Mouse (Mus musculus) limb, embryonic 15.5 days (tissue): Measurements from ENCODE around the gene Krt2. TPM values are rescaled to one million over a fixed set of nuclear protein-coding genes. Genes with fewer than 3 reads are reported as not detected.

Experiments
- ATAC-seq: fragments of 200-750 bp; cut with Nextera tagmentation; 2 replicates; pipeline ENCODE4 v1.8.0; 2017; ENCODE audit warnings: low read depth, moderate TSS enrichment; ENCODE audit not compliant: insufficient number of reproducible peaks, low FRiP score, low TSS enrichment
- H3K27ac ChIP-seq: fragments of 300-500 bp; sonication (generic); 2 replicates; pipeline ENCODE4 v1.5.1; 2015; ENCODE audit warnings: moderate library complexity, mild to moderate bottlenecking, inconsistent platforms
- H3K27me3 ChIP-seq: fragments of 300-500 bp; sonication (generic); 2 replicates; pipeline ENCODE4 v1.6.1; 2015; ENCODE audit warnings: inconsistent platforms
- H3K36me3 ChIP-seq: fragments of 300-500 bp; sonication (generic); 2 replicates; pipeline ENCODE4 v1.6.1; 2015; ENCODE audit warnings: inconsistent platforms
- H3K4me1 ChIP-seq: fragments of 300-500 bp; sonication (generic); 2 replicates; pipeline ENCODE4 v1.6.1; 2015; ENCODE audit warnings: inconsistent platforms
- H3K4me2 ChIP-seq: fragments of 300-500 bp; sonication (generic); 2 replicates; pipeline ENCODE4 v1.6.1; 2015; ENCODE audit warnings: mild to moderate bottlenecking, inconsistent platforms
- H3K4me3 ChIP-seq: fragments of 300-500 bp; sonication (generic); 2 replicates; pipeline ENCODE4 v1.5.1; 2015; ENCODE audit warnings: mild to moderate bottlenecking, inconsistent platforms
- H3K9ac ChIP-seq: fragments of 300-500 bp; sonication (generic); 2 replicates; pipeline ENCODE4 v1.6.1; 2015; ENCODE audit warnings: inconsistent platforms
- H3K9me3 ChIP-seq: fragments of 300-500 bp; sonication (generic); 2 replicates; pipeline ENCODE4 v1.6.1; 2016; ENCODE audit warnings: inconsistent platforms
- WGBS: fragments of 180-500 bp; shearing (Covaris S2); methylation state at CpG from one replicate; pipeline ENCODE4 v1.1.7; 2015; 5-methylcytosine and 5-hydroxymethylcytosine counted together
- polyA plus RNA-seq: library from polyadenylated mRNA; unstranded; fragments of >200 nt; fragmentation: Nextera tagmentation; extraction: Ambion mirVana; gene quantifications from 2 replicates; pipeline ENCODE4 v1.2.1, GENCODE M21; 2015

The Krt2 gene
- polyA plus RNA-seq, 1 experiment from 2014 or later, result 0.87 TPM

DNA sequence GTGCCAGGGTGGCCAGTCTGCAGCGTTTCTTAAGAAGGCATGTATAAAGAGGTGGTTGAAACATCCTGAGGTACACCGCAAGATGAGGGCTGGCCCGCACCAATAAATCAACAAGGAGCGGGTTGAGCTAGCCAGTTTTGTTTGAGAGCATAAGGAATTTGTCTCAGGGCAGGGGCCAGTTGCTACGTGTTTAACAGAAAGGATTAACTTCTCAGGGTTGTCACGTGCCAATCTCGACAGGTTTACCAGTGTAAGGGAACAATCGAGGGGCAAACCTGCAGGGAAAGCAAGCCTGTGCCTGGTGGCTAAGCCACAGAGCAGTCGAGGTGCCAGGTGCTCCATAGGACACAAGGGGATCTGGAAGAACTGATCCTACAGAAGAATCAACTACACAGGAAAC lies 25.2 kb upstream of the Krt2 start:
- Histone ChIP-seq H3K36me3 (no peaks in the 10 kb centered on the region), H3K4me3 (no peak overlapping the region), H3K9ac (no peak overlapping the region), H3K9me3 (no peaks in the 10 kb centered on the region), H3K27ac (no peak overlapping the region), H3K27me3 (peaks cover 17% of the 10 kb centered on the region), H3K4me1 (peaks cover 8% of the 10 kb centered on the region), H3K4me2 (no peak overlapping the region)
- no peak for ATAC-seq
- 54% methylated on average over 9 of the region's 9 CpGs for WGBS

DNA sequence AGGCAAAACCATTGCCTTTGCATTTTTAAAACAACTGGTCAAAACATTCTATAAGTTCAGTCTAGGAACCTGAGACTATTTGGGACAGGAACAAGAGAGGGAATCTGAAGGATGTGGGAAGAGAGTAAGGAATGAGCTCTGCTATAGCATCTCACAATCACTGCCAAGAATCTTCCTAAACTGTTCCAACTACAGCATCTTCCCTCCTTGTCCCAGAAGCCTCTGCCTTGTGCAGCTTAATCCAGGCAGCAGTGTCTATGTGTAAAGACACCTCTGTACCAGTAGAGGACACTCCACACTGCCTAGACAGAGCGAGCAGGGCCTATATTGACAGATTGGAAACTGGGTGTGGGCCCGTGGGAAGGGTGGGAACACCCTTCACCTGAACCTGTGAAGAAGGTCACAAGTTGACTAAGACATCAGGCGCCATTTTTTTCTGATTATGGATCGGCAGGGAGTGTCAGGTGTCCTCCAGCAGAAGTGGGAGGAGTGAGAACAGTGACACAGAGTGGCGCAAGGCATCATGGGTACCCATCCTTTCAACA lies 16.9 kb upstream of the Krt2 start:
- Histone ChIP-seq H3K9me3 (no peaks in the 10 kb centered on the region), H3K27me3 (no peaks in the 10 kb centered on the region), H3K4me3 (no peak overlapping the region), H3K9ac (no peak overlapping the region), H3K4me2 (no peak overlapping the region), H3K27ac (no peak overlapping the region), H3K36me3 (no peaks in the 10 kb centered on the region), H3K4me1 (no peaks in the 10 kb centered on the region)
- 60% methylated on average over 5 of the region's 5 CpGs for WGBS
- ATAC-seq, result no peak

DNA sequence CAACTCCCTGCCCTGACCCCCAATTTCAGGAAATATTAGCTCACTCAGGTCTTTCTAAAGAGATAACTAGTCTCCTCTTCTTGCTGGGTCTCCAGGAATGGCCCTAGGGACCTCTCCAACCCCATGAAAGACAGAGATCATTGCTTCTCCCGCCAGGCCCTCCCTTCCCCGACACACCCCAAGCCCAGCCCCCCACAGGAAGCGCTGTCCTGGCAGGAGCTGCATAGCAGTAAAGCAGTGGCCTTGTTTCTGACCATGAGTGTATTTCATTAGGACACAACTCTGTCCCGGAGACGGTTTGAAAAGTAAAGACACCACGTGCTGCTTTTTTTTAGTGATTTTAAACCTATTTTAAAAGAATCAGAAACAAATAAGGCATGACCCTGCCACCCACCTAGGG lies 15.2 kb upstream of the Krt2 start:
- no peak overlapping the region for H3K4me2 ChIP-seq
- no peak overlapping the region for H3K4me3 ChIP-seq
- no peak overlapping the region for H3K9ac ChIP-seq
- no peak for ATAC-seq
- no peaks in the 10 kb centered on the region for H3K27me3 ChIP-seq
- H3K36me3 ChIP-seq, result no peaks in the 10 kb centered on the region
- WGBS, result 22% methylated on average over 6 of the region's 6 CpGs
- no peaks in the 10 kb centered on the region for H3K4me1 ChIP-seq
- no peak overlapping the region for H3K27ac ChIP-seq
- no peaks in the 10 kb centered on the region for H3K9me3 ChIP-seq

DNA sequence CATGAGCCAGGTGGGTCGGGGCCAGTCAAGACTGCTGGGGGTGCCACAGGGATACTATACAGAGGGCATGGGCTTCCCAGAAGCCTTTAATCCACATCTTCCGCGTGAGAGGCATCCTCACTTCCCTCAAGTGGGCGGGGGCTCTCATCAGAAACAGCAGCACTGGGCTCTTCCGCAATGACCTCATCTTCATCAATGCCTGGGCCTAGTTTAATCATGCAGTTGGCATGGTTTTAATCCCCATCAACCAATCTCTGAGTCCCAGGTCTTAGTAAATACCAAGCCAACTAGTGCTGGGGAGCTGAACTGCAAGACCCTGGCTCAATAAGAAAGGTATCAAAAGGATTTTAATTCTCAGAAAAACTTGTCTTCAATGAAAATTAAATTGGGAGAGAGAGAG lies 11.5 kb upstream of the Krt2 start:
- Histone ChIP-seq H3K4me3 (no peak overlapping the region), H3K36me3 (no peaks in the 10 kb centered on the region)

DNA sequence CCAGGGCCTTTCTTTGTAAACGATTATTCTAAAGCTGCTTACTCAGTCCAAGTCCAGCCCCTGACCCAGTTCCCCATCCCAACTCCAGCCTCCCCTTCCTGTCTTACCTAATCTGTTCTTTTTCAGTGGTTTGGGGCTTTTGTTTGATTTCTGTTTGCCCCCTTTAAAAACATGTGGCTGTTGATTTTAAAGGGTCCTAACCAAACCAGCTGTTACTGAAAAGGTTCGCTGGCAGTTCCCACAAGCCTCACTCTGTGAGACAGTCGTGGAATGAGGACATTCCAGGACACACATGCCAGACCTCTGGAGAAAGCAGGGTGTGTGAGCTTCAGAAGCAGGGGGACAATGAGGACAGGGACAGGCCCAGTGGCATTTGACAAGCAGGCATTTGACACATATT lies 3.8 kb upstream of the Krt2 start:
- H3K27ac ChIP-seq, result no peak overlapping the region
- peaks cover 4% of the 10 kb centered on the region; the same call in 1 of the 2 replicates for H3K27me3 ChIP-seq
- 12% methylated on average over 3 of the region's 3 CpGs for WGBS
- H3K4me1 ChIP-seq, result 0 out of 2 replicates have a peak, but pooled peaks cover 2% of the 10 kb centered on the region
- H3K4me3 ChIP-seq, result no peak overlapping the region
- no peak for ATAC-seq
- no peaks in the 10 kb centered on the region for H3K9me3 ChIP-seq
- H3K4me2 ChIP-seq, result no peak overlapping the region
- no peaks in the 10 kb centered on the region for H3K36me3 ChIP-seq
- no peak overlapping the region for H3K9ac ChIP-seq

More for the DNA sequence above, 11.5 kb upstream of the Krt2 start:
- H3K27ac ChIP-seq, result no peak overlapping the region
- no peaks in the 10 kb centered on the region for H3K4me1 ChIP-seq
- no peaks in the 10 kb centered on the region for H3K27me3 ChIP-seq
- H3K9ac ChIP-seq, result no peak overlapping the region
- ATAC-seq, result no peak
- WGBS, result 72% methylated on average over 5 of the region's 5 CpGs
- H3K9me3 ChIP-seq, result no peaks in the 10 kb centered on the region
- H3K4me2 ChIP-seq, result no peak overlapping the region

DNA sequence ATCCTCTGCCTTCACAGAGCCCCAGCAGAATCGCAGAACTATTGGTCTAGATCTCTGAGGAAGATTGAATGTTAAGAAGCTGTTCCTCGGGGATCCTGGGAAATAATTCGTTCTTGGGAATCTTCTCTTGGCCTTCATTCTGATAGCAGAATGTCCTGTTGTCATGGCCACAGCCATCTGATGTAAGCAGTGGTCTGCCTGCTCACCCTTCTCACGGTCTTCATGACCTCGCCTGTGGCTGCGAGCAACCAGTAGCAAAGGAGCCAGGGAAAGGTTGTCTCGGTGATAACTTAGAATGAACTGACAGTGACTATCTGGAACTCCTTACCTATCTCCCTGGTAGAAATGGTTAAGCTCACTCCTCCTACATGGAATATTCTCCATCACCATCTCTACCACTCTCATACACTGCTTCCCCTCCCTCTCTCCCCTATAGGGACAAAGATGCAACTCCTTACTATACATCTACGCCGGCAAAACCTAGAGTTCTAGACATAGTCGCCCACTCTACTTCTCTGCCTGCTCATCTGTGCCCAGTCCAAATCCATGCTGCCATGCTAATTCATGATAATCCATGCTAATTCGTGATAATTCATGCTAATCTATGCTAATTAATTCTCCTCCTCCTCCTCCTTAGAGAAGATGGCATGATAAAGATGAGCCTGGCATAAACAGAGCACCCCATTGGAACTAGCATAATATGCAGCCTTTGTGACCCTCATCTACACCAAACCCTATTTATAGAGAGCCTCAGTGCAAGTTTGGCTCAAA lies 14.7 kb downstream of the Krt2 start:
- ATAC-seq, result no peak
- no peak overlapping the region for H3K9ac ChIP-seq
- WGBS, result 83% methylated on average over 11 of the region's 11 CpGs
- H3K27me3 ChIP-seq, result no peaks in the 10 kb centered on the region
- no peak overlapping the region for H3K27ac ChIP-seq
- no peak overlapping the region for H3K4me3 ChIP-seq
- no peak overlapping the region for H3K4me2 ChIP-seq
- no peaks in the 10 kb centered on the region for H3K4me1 ChIP-seq
- H3K9me3 ChIP-seq, result no peaks in the 10 kb centered on the region
- no peaks in the 10 kb centered on the region for H3K36me3 ChIP-seq

DNA sequence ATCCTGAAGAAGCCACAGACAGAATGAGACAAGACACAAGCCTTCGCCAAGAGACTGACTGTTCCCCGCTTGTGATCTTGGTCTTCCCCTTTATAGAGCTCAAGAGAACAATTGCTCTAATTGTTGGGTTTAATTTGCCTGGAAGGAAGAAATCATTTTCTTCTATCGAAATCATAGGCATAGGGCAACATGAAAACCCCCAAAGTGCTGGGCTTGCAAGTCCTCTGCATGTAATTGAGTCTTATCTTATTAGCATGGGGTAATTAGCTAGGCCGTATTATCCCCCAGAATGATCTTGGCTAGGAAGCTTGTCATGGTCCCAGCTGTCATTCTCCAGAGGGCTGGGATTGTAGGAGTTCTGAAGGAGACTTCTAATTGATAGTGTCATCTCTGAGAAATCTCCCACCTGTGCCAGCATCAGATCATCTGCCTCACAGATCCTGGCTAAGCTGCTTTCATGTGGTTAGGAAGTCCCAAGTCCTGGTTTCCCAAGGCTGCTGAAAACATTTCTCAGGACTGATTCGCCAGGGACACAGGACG lies 15.6 kb downstream of the Krt2 start, which contains the start of gene Krt73:
TSS of gene Krt73 (minus strand) at position 51 of the 540 bp plus-strand sequence.
- H3K9me3 ChIP-seq, result no peaks in the 10 kb centered on the region
- H3K4me1 ChIP-seq, result no peaks in the 10 kb centered on the region
- 79% methylated on average over 6 of the region's 6 CpGs for WGBS

DNA sequence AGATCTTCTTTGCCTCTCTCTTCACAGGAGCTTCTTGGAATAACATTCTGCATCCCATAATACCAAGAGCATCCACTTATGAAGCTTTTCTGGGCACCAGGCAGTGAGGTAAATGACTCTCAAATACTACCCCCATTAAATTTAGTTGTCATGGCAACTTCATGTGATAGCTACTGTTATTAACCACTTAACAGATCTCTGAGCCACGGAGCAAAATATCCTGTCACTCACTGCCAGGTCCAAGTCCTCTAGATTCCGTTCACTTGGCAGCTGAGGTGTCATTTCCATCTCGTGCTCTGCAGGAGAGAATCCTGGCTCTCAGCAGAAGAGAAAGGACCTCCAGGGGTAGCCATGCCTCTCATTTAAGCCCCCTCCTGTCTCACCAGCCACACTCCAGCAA lies 27.1 kb downstream of the Krt2 start:
- ATAC-seq, result no peak
- no peak overlapping the region for H3K27ac ChIP-seq
- no peaks in the 10 kb centered on the region for H3K4me1 ChIP-seq
- H3K4me2 ChIP-seq, result no peak overlapping the region
- H3K9me3 ChIP-seq, result no peaks in the 10 kb centered on the region
- H3K27me3 ChIP-seq, result 0 out of 2 replicates have a peak, but pooled peaks cover 12% of the 10 kb centered on the region
- WGBS, result 9% methylated on average over 3 of the region's 3 CpGs
- H3K36me3 ChIP-seq, result no peaks in the 10 kb centered on the region
- H3K9ac ChIP-seq, result no peak overlapping the region
- H3K4me3 ChIP-seq, result no peak overlapping the region

More for the DNA sequence above, 15.6 kb downstream of the Krt2 start, which contains the start of gene Krt73:
- Histone ChIP-seq H3K27me3 (no peaks in the 10 kb centered on the region), H3K27ac (no peak within 1 kb of the TSS), H3K4me3 (no peak within 1 kb of the TSS), H3K4me2 (no peak within 1 kb of the TSS), H3K9ac (no peak within 1 kb of the TSS), H3K36me3 (no peaks in the 10 kb centered on the region)
- no peak for ATAC-seq

DNA sequence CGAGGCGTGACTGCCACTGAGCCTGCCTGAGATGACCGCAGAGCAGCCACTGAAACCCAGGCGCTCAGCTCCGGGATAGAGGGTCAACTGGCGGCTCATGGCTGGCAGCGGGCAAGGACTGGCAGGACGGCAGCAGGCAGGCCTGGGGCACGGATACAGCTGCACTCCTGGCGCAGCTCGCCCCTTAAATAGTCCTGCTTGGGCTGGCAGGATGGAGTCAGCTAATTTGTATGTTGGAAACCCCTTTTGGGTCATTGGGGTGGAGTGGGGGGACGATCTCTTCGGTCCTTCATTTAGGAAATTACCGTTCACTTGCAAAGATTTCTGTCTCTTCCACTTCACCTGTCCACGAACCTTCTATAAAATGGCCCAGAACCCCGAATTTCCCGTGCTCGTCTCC lies 31.6 kb downstream of the Krt2 start, which contains the start of gene Krt72:
TSS of gene Krt72 (minus strand) at position 101 of the 400 bp plus-strand sequence.
- H3K9ac ChIP-seq, result no peak within 1 kb of the TSS
- H3K4me1 ChIP-seq, result no peaks in the 10 kb centered on the region
- ATAC-seq, result no peak
- H3K36me3 ChIP-seq, result no peaks in the 10 kb centered on the region
- H3K27me3 ChIP-seq, result 0 out of 2 replicates have a peak, but pooled peaks cover 4% of the 10 kb centered on the region
- no peaks in the 10 kb centered on the region for H3K9me3 ChIP-seq
- no peak within 1 kb of the TSS for H3K4me3 ChIP-seq
- H3K4me2 ChIP-seq, result no peak within 1 kb of the TSS
- 83% methylated on average over 18 of the region's 18 CpGs for WGBS
- H3K27ac ChIP-seq, result no peak within 1 kb of the TSS

DNA sequence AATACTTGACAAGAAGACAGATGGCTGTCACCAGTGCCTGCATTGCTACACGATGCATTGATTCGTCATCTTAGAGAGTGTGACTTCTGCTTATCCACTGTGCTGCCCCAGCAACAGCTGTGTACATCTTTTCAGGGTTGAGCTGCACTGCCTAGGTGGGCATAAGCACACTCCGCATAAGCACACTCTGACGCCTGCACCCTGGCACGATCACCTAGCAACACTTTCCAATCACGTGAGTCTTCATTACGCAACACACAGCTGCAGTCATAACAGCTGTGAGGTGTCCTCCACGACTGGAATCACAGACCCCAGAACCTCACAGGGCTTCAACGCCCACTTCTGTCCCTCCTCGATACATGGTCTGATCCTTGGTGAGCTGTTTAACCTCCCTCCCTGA lies 44.5 kb downstream of the Krt2 start:
- Histone ChIP-seq H3K9ac (no peak overlapping the region), H3K4me2 (no peak overlapping the region), H3K9me3 (no peaks in the 10 kb centered on the region), H3K27me3 (peaks cover 8% of the 10 kb centered on the region; the same call in 1 of the 2 replicates), H3K4me3 (no peak overlapping the region), H3K27ac (no peak overlapping the region), H3K4me1 (no peaks in the 10 kb centered on the region), H3K36me3 (no peaks in the 10 kb centered on the region)
- WGBS, result 73% methylated on average over 10 of the region's 10 CpGs
- ATAC-seq, result no peak

DNA sequence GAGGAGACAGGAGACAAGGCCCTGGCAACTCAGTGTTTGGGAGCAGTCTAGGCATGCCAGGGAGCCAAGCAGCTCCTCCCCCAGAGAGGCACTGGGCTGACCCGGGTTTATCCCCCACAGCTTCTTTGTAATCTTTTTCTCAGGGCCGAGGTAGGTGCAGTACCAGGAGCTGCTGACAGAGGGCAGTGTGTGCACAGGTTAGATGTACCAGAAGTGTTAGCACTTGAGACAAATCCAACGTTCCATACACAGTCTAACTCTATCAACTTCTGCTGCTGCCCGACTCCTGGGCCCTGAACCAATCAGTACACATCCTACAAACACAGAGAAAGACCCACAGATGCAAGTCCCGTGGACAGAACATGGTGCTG lies 45.3 kb downstream of the Krt2 start:
- Histone ChIP-seq H3K36me3 (no peaks in the 10 kb centered on the region), H3K4me3 (no peak overlapping the region), H3K4me2 (no peak overlapping the region), H3K27ac (no peak overlapping the region), H3K27me3 (peaks cover 8% of the 10 kb centered on the region; the same call in 1 of the 2 replicates), H3K9ac (no peak overlapping the region), H3K4me1 (no peaks in the 10 kb centered on the region), H3K9me3 (no peaks in the 10 kb centered on the region)
- WGBS, result 7% methylated on average over 5 of the region's 5 CpGs
- ATAC-seq, result 0 out of 2 replicates have a peak, but pooled peaks have one; percentile 50

DNA sequence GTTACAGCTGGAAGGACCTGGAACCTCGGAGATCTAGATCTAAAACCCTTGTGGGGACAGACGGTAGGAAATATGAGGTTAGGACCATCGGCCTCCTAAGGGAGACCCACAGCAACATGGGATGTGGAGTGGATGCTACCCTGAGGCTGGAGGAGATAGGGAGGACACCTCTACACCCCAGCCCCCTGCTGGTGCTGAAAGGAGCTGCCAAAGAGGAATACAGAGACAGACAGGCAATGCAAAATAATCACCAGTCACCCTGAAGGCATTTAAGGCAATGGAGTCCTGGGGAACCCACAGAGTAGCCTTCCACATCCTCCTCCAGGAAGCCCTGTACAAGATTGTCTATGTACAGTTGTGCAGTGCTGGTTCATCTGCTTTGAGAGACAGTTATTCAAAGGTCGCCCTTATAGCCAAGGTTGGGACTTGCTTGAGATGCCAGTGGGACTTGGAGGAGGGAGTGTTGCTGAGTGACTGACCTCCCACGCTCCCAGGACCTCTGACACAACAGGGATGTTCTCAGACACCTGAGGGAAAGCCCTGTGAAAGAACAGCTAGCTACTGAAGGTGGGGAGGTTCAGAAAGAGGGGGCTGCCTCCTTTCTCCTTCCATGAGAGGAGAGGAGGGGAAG lies 45.8 kb downstream of the Krt2 start:
- Histone ChIP-seq H3K9me3 (no peaks in the 10 kb centered on the region), H3K27ac (no peak overlapping the region), H3K27me3 (peaks cover 8% of the 10 kb centered on the region; the same call in 1 of the 2 replicates), H3K4me1 (no peaks in the 10 kb centered on the region), H3K4me3 (no peak overlapping the region), H3K4me2 (no peak overlapping the region), H3K36me3 (no peaks in the 10 kb centered on the region), H3K9ac (no peak overlapping the region)
- ATAC-seq, result no peak
- WGBS, result 62% methylated on average over 5 of the region's 5 CpGs
